Mouse (Mus musculus): ENCODE data around the gene Mcf2l. TPM values are rescaled to one million over a fixed set of nuclear protein-coding genes. Genes with fewer than 3 reads are reported as not detected.
A peak's percentile ranks its signal among the peaks of the same experiment; 100 is the strongest.

The Mcf2l gene
- polyA plus RNA-seq, 1 experiment from 2014 or later: 13.4 TPM

- Histone ChIP-seq H3K9me3 (ENCODE audit: low read depth, low read length) (no peaks in the 10 kb centered on the region), H3K4me1 (ENCODE audit: insufficient read depth) (no peaks in the 10 kb centered on the region), H3K4me2 (no peak overlapping the region), H3K27ac (ENCODE audit: low read depth) (no peak overlapping the region), H3K36me3 (ENCODE audit: insufficient read depth) (no peaks in the 10 kb centered on the region), H3K4me3 (ENCODE audit: low read depth, low read length) (no peak overlapping the region), H3K9ac (no peak overlapping the region), H3K27me3 (ENCODE audit: insufficient read depth, low read length) (no peaks in the 10 kb centered on the region)
- no peak for ATAC-seq (ENCODE audit: insufficient read depth)
- no peak for TF ChIP-seq CTCF (IDR thresholded peaks at IDR 0.05; ENCODE audit: low read depth)
- peak; percentile 63 for DNase-seq
- WGBS: 50% methylated on average over 5 of the region's 5 CpGs
These were observed 121.9 kb downstream of the Mcf2l start for GRCm38 (mm10) chr8:12995481-12995880.

- H3K4me3 ChIP-seq (ENCODE audit: low read depth, low read length): no peak overlapping the region
- ATAC-seq (ENCODE audit: insufficient read depth) (peak; percentile 60; the same call in 1 of the 2 replicates), DNase-seq (peak; percentile 28)
- H3K9ac ChIP-seq: no peak overlapping the region
- H3K4me2 ChIP-seq: no peak overlapping the region
- TF ChIP-seq CTCF (IDR thresholded peaks at IDR 0.05; ENCODE audit: low read depth): no peak
- H3K4me1 ChIP-seq (ENCODE audit: insufficient read depth): no peaks in the 10 kb centered on the region
- H3K36me3 ChIP-seq (ENCODE audit: insufficient read depth): 0 out of 2 replicates have a peak, but pooled peaks cover 5% of the 10 kb centered on the region
- H3K9me3 ChIP-seq (ENCODE audit: low read depth, low read length): no peaks in the 10 kb centered on the region
- H3K27ac ChIP-seq (ENCODE audit: low read depth): peak overlapping the region; percentile 42; the same call in 1 of the 2 replicates
- H3K27me3 ChIP-seq (ENCODE audit: insufficient read depth, low read length): no peaks in the 10 kb centered on the region
- 19% methylated on average over 8 of the region's 8 CpGs for WGBS
These were observed 123.2 kb downstream of the Mcf2l start for GRCm38 (mm10) chr8:12996831-12997275.

- H3K4me2 ChIP-seq: no peak overlapping the region
- WGBS: 64% methylated on average over 7 of the region's 8 CpGs
These were observed 124.7 kb downstream of the Mcf2l start for GRCm38 (mm10) chr8:12998331-12998730.

GRCm38 (mm10) chr8:12999793-13000192 lies 126.2 kb downstream of the Mcf2l start:
- Histone ChIP-seq H3K27ac (ENCODE audit: low read depth) (no peak overlapping the region), H3K9me3 (ENCODE audit: low read depth, low read length) (no peaks in the 10 kb centered on the region), H3K4me1 (ENCODE audit: insufficient read depth) (no peaks in the 10 kb centered on the region), H3K36me3 (ENCODE audit: insufficient read depth) (peaks cover 10% of the 10 kb centered on the region; the same call in 1 of the 2 replicates), H3K9ac (no peak overlapping the region), H3K27me3 (ENCODE audit: insufficient read depth, low read length) (no peaks in the 10 kb centered on the region), H3K4me2 (no peak overlapping the region), H3K4me3 (ENCODE audit: low read depth, low read length) (no peak overlapping the region)
- DNase-seq (peak; percentile 32), ATAC-seq (ENCODE audit: insufficient read depth) (no peak)
- TF ChIP-seq CTCF (IDR thresholded peaks at IDR 0.05; ENCODE audit: low read depth): no peak
- whole genome bisulfite sequencing: 53% methylated on average over 9 of the region's 9 CpGs

More at GRCm38 (mm10) chr8:12998331-12998730, 124.7 kb downstream of the Mcf2l start:
- Histone ChIP-seq H3K9ac (no peak overlapping the region), H3K27me3 (ENCODE audit: insufficient read depth, low read length) (no peaks in the 10 kb centered on the region), H3K36me3 (ENCODE audit: insufficient read depth) (peaks cover 8% of the 10 kb centered on the region; the same call in 1 of the 2 replicates), H3K4me1 (ENCODE audit: insufficient read depth) (no peaks in the 10 kb centered on the region), H3K9me3 (ENCODE audit: low read depth, low read length) (no peaks in the 10 kb centered on the region), H3K27ac (ENCODE audit: low read depth) (no peak overlapping the region), H3K4me3 (ENCODE audit: low read depth, low read length) (no peak overlapping the region)
- ATAC-seq (ENCODE audit: insufficient read depth) (no peak), DNase-seq (no peak)
- no peak for TF ChIP-seq CTCF (IDR thresholded peaks at IDR 0.05; ENCODE audit: low read depth)

GRCm38 (mm10) chr8:13007458-13007857 lies 133.9 kb downstream of the Mcf2l start:
- no peak for TF ChIP-seq CTCF (IDR thresholded peaks at IDR 0.05; ENCODE audit: low read depth)
- H3K4me3 ChIP-seq (ENCODE audit: low read depth, low read length): no peak overlapping the region
- no peak overlapping the region for H3K27ac ChIP-seq (ENCODE audit: low read depth)
- H3K27me3 ChIP-seq (ENCODE audit: insufficient read depth, low read length): no peaks in the 10 kb centered on the region
- no peak for ATAC-seq (ENCODE audit: insufficient read depth)
- peaks cover 24% of the 10 kb centered on the region; the same call in 1 of the 2 replicates for H3K36me3 ChIP-seq (ENCODE audit: insufficient read depth)
- no peak overlapping the region for H3K4me2 ChIP-seq
- 50% methylated on average over 4 of the region's 4 CpGs for WGBS
- no peaks in the 10 kb centered on the region for H3K9me3 ChIP-seq (ENCODE audit: low read depth, low read length)
- no peak overlapping the region for H3K9ac ChIP-seq
- no peak for DNase-seq
- no peaks in the 10 kb centered on the region for H3K4me1 ChIP-seq (ENCODE audit: insufficient read depth)

GRCm38 (mm10) chr8:13010313-13010712 lies 136.7 kb downstream of the Mcf2l start:
- H3K4me2 ChIP-seq: no peak overlapping the region
- H3K4me1 ChIP-seq (ENCODE audit: insufficient read depth): no peaks in the 10 kb centered on the region
- TF ChIP-seq CTCF (IDR thresholded peaks at IDR 0.05; ENCODE audit: low read depth): peak; percentile 31
- peak; percentile 11 for DNase-seq
- no peak overlapping the region for H3K4me3 ChIP-seq (ENCODE audit: low read depth, low read length)
- no peak overlapping the region for H3K9ac ChIP-seq
- H3K27ac ChIP-seq (ENCODE audit: low read depth): no peak overlapping the region
- no peaks in the 10 kb centered on the region for H3K27me3 ChIP-seq (ENCODE audit: insufficient read depth, low read length)
- H3K36me3 ChIP-seq (ENCODE audit: insufficient read depth): peaks cover 28% of the 10 kb centered on the region; the same call in 1 of the 2 replicates
- 50% methylated on average over 4 of the region's 4 CpGs for WGBS
- no peaks in the 10 kb centered on the region for H3K9me3 ChIP-seq (ENCODE audit: low read depth, low read length)
- no peak for ATAC-seq (ENCODE audit: insufficient read depth)

GRCm38 (mm10) chr8:13019560-13019959 lies 146.0 kb downstream of the Mcf2l start:
- TF ChIP-seq CTCF (IDR thresholded peaks at IDR 0.05; ENCODE audit: low read depth): no peak
- H3K9ac ChIP-seq: no peak overlapping the region
- H3K27ac ChIP-seq (ENCODE audit: low read depth): no peak overlapping the region
- no peaks in the 10 kb centered on the region for H3K9me3 ChIP-seq (ENCODE audit: low read depth, low read length)
- no peaks in the 10 kb centered on the region for H3K27me3 ChIP-seq (ENCODE audit: insufficient read depth, low read length)
- no peak for ATAC-seq (ENCODE audit: insufficient read depth)
- no peak for DNase-seq
- H3K4me2 ChIP-seq: no peak overlapping the region
- 55% methylated on average over 4 of the region's 4 CpGs for WGBS
- no peak overlapping the region for H3K4me3 ChIP-seq (ENCODE audit: low read depth, low read length)
- no peaks in the 10 kb centered on the region for H3K36me3 ChIP-seq (ENCODE audit: insufficient read depth)
- H3K4me1 ChIP-seq (ENCODE audit: insufficient read depth): no peaks in the 10 kb centered on the region
